Mouse (Mus musculus) limb, embryonic 14.5 days (tissue): ENCODE results near the gene Pde8a. TPM values are rescaled to one million over a fixed set of nuclear protein-coding genes. Genes with fewer than 3 reads are reported as not detected.
"Not testable (repeated sequence)": the region's sequence is repeated elsewhere in the genome, so short reads cannot be mapped to it uniquely, and the experiment has no call there.

ENCODE experiments used
- ATAC-seq: fragments of 200-750 bp; cut with Nextera tagmentation; 2 replicates; pipeline ENCODE4 v1.8.0; 2017; ENCODE audit warnings: low read depth, moderate number of reproducible peaks, moderate TSS enrichment; ENCODE audit not compliant: low FRiP score
- DNase-seq: peaks from one replicate; pipeline ENCODE4 v3.0.0-alpha.2; 2015; ENCODE audit warnings: low spot score
- H3K27ac ChIP-seq: fragments of 300-500 bp; sonication (generic); replicated peaks from 2 replicates; pipeline ENCODE4 v1.5.1; 2014; ENCODE audit warnings: low read depth, mild to moderate bottlenecking, low read length, moderate library complexity, mixed read lengths
- H3K27me3 ChIP-seq: fragments of 300-500 bp; sonication (generic); 2 replicates; pipeline ENCODE4 v1.6.1; 2014; ENCODE audit warnings: low read length, mixed read lengths; ENCODE audit not compliant: control insufficient read depth, insufficient read depth
- H3K36me3 ChIP-seq: fragments of 300-500 bp; sonication (generic); 2 replicates; pipeline ENCODE4 v1.6.1; 2014; ENCODE audit warnings: mild to moderate bottlenecking, low read length, moderate library complexity, mixed read lengths; ENCODE audit not compliant: control insufficient read depth, insufficient read depth
- H3K4me1 ChIP-seq: fragments of 300-500 bp; sonication (generic); 2 replicates; pipeline ENCODE4 v1.6.1; 2014; ENCODE audit warnings: antibody characterized with exemption, low read length, mixed read lengths; ENCODE audit not compliant: control insufficient read depth, insufficient read depth
- H3K4me2 ChIP-seq: fragments of 300-500 bp; sonication (generic); replicated peaks from 2 replicates; pipeline ENCODE4 v1.6.1; 2014; ENCODE audit warnings: low read depth, mild to moderate bottlenecking, low read length, moderate library complexity; ENCODE audit not compliant: severe bottlenecking
- H3K4me3 ChIP-seq: fragments of 300-500 bp; sonication (generic); replicated peaks from 2 replicates; pipeline ENCODE4 v1.5.1; 2014; ENCODE audit warnings: low read length
- H3K9ac ChIP-seq: fragments of 300-500 bp; sonication (generic); 2 replicates; pipeline ENCODE4 v1.6.1; 2014; ENCODE audit warnings: mild to moderate bottlenecking, low read depth, low read length, moderate library complexity; ENCODE audit not compliant: severe bottlenecking
- H3K9me3 ChIP-seq: fragments of 300-500 bp; sonication (generic); 2 replicates; pipeline ENCODE4 v1.6.1; 2016; ENCODE audit warnings: low read length; ENCODE audit not compliant: control insufficient read depth
- POLR2A ChIP-seq: fragments of 200-500 bp; IDR thresholded peaks from 2 replicates; pipeline ENCODE4 v1.8.0; 2012; ENCODE audit warnings: inconsistent platforms, mild to moderate bottlenecking, moderate library complexity, borderline replicate concordance; ENCODE audit not compliant: insufficient read depth, insufficient read length; ENCODE audit errors: extremely low read depth
- WGBS: fragments of 180-500 bp; shearing (Covaris S2); extraction: QIAGEN DNeasy Blood & Tissue Kit; methylation state at CpG from one replicate; pipeline ENCODE4 v1.1.7; 2014; 5-methylcytosine and 5-hydroxymethylcytosine counted together
- polyA plus RNA-seq, 2 experiments: library from polyadenylated mRNA; depleted of rRNA in 1 of 2; stranded (reverse) in 1 of 2; unstranded in 1 of 2; fragments of >200 nt; fragmentation: Nextera tagmentation in 1 of 2; extraction: Ambion mirVana in 1 of 2; gene quantifications; 2 replicates each; pipeline versions ENCODE4 v1.2.1 to v1.2.3; 2012 to 2014

The Pde8a gene
- polyA plus RNA-seq, 2 experiments = 5.5 to 8.1 TPM

DNA sequence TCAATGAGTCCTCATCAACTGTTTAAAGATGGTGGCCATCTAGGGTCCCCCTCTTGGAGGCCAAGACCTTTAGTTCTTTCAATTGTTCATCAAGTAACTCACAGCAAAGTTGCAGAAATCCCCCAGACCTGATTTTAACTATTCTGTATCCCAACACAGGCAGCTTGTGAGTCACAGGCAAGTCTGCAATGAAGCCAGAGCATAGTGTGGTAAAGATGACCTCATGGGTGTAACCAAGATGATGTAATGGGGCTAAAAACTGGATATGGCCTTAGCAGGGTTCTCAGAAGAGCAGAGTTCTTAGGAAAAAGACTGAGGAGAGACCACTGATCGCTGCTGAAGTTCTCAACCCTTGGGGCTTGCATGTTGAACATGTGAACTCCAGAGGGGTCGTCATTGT lies 29.3 kb upstream of the Pde8a start:
- no peak for ATAC-seq
- H3K4me1 ChIP-seq = no peaks in the 10 kb centered on the region
- H3K36me3 ChIP-seq = no peaks in the 10 kb centered on the region
- H3K9me3 ChIP-seq = no peaks in the 10 kb centered on the region
- H3K9ac ChIP-seq = no peak overlapping the region
- WGBS = 83% methylated on average over 2 of the region's 2 CpGs
- TF ChIP-seq POLR2A = no peak
- no peak overlapping the region for H3K4me2 ChIP-seq
- no peaks in the 10 kb centered on the region for H3K27me3 ChIP-seq
- H3K4me3 ChIP-seq = no peak overlapping the region
- H3K27ac ChIP-seq = no peak overlapping the region
- no peak for DNase-seq

DNA sequence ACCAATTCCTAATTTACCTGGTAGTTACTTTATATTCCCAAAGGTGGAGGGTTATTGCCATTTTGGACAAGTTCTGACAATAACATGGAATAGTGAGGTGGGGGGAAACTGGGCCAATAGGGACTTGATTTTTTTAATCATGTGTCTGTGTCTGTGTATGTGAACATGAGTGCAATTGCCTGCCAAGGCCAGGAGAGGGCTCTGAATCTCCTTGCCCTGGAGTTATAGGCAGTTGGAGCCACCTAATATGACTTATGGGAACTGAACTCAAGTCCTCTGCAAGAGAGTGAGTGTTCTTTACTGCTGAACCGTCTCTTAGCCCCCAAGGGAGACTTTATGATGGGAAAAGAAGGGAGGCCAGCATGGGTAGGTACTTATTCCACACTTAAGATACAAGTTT lies 28.7 kb upstream of the Pde8a start:
- Histone ChIP-seq H3K9ac (no peak overlapping the region), H3K4me1 (no peaks in the 10 kb centered on the region), H3K27ac (no peak overlapping the region), H3K4me2 (no peak overlapping the region), H3K27me3 (no peaks in the 10 kb centered on the region), H3K9me3 (no peaks in the 10 kb centered on the region), H3K4me3 (no peak overlapping the region), H3K36me3 (no peaks in the 10 kb centered on the region)
- 70% methylated on average over 1 of the region's 1 CpGs for WGBS
- no peak for TF ChIP-seq POLR2A
- ATAC-seq (no peak), DNase-seq (no peak)

DNA sequence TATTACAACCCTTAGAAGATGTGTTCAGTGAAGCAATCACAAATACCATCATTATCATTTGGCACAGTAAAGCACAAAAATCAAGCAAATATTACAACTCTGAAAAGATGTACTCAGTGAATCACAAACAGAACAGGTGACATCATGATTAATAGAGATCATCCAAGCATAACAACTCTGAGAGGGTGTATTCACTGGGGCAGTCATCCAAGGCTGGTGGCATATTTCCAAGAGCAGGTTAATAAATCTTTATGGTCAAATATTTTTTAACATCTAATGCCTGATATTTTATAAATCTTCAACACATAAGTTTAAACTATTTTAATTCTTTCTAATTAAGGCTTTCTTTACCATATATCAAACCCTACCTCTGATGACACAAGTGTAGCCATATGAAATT lies 27.4 kb upstream of the Pde8a start:
- not testable (repeated sequence) for H3K27me3 ChIP-seq, H3K27ac ChIP-seq, H3K4me2 ChIP-seq, H3K4me1 ChIP-seq, H3K9me3 ChIP-seq, DNase-seq, H3K9ac ChIP-seq, ATAC-seq, H3K36me3 ChIP-seq, H3K4me3 ChIP-seq

DNA sequence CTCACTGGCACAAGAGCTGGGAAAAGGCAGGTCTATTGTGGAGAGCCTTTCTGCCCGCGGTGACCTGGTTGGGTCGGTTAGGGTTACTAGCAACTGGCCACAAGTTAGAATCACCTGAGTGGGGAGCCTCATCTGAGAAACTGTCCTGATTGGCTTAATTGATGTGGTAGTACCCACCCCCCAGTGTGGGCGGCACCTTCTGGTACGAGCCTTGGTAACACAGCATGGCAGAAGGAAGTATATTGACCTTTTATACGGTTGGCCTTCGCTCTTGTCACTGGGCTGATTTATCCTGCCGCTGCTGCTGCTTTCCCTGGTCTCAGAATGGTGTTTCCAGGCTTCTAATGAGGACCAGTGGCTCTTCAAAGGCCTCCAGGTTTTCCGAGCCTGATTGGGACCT lies 24.2 kb upstream of the Pde8a start:
- no peaks in the 10 kb centered on the region for H3K27me3 ChIP-seq
- H3K4me2 ChIP-seq = no peak overlapping the region
- H3K9ac ChIP-seq = no peak overlapping the region
- no peak overlapping the region for H3K4me3 ChIP-seq
- 44% methylated on average over 9 of the region's 9 CpGs for WGBS
- H3K9me3 ChIP-seq = no peaks in the 10 kb centered on the region
- DNase-seq (no peak), ATAC-seq (no peak)
- H3K27ac ChIP-seq = no peak overlapping the region
- H3K4me1 ChIP-seq = no peaks in the 10 kb centered on the region
- TF ChIP-seq POLR2A = no peak
- H3K36me3 ChIP-seq = no peaks in the 10 kb centered on the region

DNA sequence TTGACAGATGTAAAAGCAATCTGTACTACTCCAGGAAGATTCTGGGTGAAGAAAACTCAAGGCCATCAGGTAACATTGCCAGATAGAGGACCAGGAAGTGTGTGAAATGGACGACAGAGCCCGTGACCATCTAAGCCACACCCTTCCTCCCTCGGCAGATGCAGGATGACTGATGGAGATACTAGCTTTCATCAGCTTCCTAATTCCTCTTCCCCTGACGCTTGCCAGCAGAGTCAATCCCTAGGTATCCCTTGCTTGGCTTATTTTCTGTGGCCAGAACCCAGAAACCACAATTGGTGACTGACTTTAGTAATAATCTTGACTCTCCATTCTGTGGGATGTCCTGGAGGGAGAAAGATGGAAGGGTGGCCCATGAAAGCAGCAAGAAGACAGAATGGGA lies 17.9 kb upstream of the Pde8a start:
- no peak overlapping the region for H3K27ac ChIP-seq
- DNase-seq = no peak
- 56% methylated on average over 4 of the region's 4 CpGs for WGBS

DNA sequence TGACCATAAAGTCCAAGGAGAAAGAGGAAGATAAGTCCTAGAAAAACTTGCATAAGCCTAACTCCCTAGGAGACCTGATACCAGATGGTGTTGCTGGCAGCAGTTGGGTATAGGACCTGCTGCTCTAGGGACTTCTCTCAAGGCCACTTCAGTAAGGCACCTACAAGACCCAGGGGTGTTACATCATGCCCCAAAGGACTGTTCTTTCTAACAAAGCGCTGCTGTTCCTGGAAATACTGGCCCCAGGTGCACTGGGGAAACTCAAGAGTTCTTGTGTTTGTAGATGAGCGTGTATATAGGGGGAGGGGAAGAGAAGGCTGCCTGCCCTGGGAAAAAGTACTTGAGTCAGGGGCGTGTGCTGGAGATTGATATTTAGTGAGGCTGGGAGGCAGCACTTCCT lies 16.6 kb upstream of the Pde8a start:
- ATAC-seq (no peak), DNase-seq (no peak)
- Histone ChIP-seq H3K4me2 (no peak overlapping the region), H3K4me1 (peaks cover 15% of the 10 kb centered on the region), H3K9me3 (no peaks in the 10 kb centered on the region), H3K36me3 (no peaks in the 10 kb centered on the region), H3K27me3 (no peaks in the 10 kb centered on the region), H3K27ac (no peak overlapping the region), H3K4me3 (no peak overlapping the region), H3K9ac (no peak overlapping the region)
- TF ChIP-seq POLR2A = no peak
- 50% methylated on average over 3 of the region's 3 CpGs for WGBS

More for the DNA sequence above, 17.9 kb upstream of the Pde8a start:
- TF ChIP-seq POLR2A = no peak
- Histone ChIP-seq H3K27me3 (no peaks in the 10 kb centered on the region), H3K36me3 (no peaks in the 10 kb centered on the region), H3K4me3 (no peak overlapping the region), H3K9me3 (no peaks in the 10 kb centered on the region), H3K4me1 (peaks cover 15% of the 10 kb centered on the region), H3K4me2 (no peak overlapping the region), H3K9ac (no peak overlapping the region)
- no peak for ATAC-seq
